Mouse (Mus musculus): Measurements from ENCODE around the gene Fosl1. TPM values are rescaled to one million over a fixed set of nuclear protein-coding genes. Genes with fewer than 3 reads are reported as not detected.

Gene Fosl1
- total RNA-seq, 2 experiments from 2014 or later: not detected

- no peak for DNase-seq (ENCODE audit: low spot score in 2 of 2)
- no peak for TF ChIP-seq CTCF (conservative IDR thresholded peaks at IDR 0.05)
- Histone ChIP-seq H3K27ac (no peak overlapping the region), H3K4me3 (no peak overlapping the region)
Measured at GRCm38 (mm10) chr19:5466916-5467500, 19.7 kb downstream of the Fosl1 start.

- TF ChIP-seq CTCF (conservative IDR thresholded peaks at IDR 0.05): no peak
- no peak within 1 kb of the TSS for H3K4me3 ChIP-seq
- no peak within 1 kb of the TSS for H3K27ac ChIP-seq
- DNase-seq (ENCODE audit: low spot score in 2 of 2): no peak
Measured at GRCm38 (mm10) chr19:5468374-5468773, 21.0 kb downstream of the Fosl1 start, which contains the start of gene Ctsw. TSS of gene Ctsw (minus strand) at chr19:5468507.

GRCm38 (mm10) chr19:5471846-5472245, 24.5 kb downstream of the Fosl1 start:
- TF ChIP-seq CTCF (conservative IDR thresholded peaks at IDR 0.05): no peak
- no peak for DNase-seq (ENCODE audit: low spot score in 2 of 2)
- no peak overlapping the region for H3K27ac ChIP-seq
- H3K4me3 ChIP-seq: no peak overlapping the region

- H3K4me3 ChIP-seq: no peak overlapping the region
- DNase-seq (ENCODE audit: low spot score in 2 of 2): no peak
- peak; percentile 67 for TF ChIP-seq CTCF (conservative IDR thresholded peaks at IDR 0.05)
- no peak overlapping the region for H3K27ac ChIP-seq
Measured at GRCm38 (mm10) chr19:5472857-5473256, 25.5 kb downstream of the Fosl1 start.

- no peak for TF ChIP-seq CTCF (conservative IDR thresholded peaks at IDR 0.05)
- DNase-seq (ENCODE audit: low spot score in 2 of 2): peak; percentile 55 to 60
- H3K27ac ChIP-seq: peak within 1 kb of the TSS; percentile 82
- peak within 1 kb of the TSS; percentile 55 for H3K4me3 ChIP-seq
Measured at GRCm38 (mm10) chr19:5473720-5474119, 26.4 kb downstream of the Fosl1 start, which contains the start of gene Efemp2. TSS of gene Efemp2 (plus strand) at chr19:5473954.

GRCm38 (mm10) chr19:5474281-5475068, 27.1 kb downstream of the Fosl1 start:
- no peak for DNase-seq (ENCODE audit: low spot score in 2 of 2)
- TF ChIP-seq CTCF (conservative IDR thresholded peaks at IDR 0.05): no peak
- Histone ChIP-seq H3K4me3 (peak overlapping the region; percentile 55), H3K27ac (peak overlapping the region; percentile 82)

GRCm38 (mm10) chr19:5475069-5475714, 27.8 kb downstream of the Fosl1 start:
- TF ChIP-seq CTCF (conservative IDR thresholded peaks at IDR 0.05): no peak
- Histone ChIP-seq H3K27ac (peak overlapping the region; percentile 82), H3K4me3 (peak overlapping the region; percentile 55)
- no peak for DNase-seq (ENCODE audit: low spot score in 2 of 2)

GRCm38 (mm10) chr19:5477004-5477667, 29.8 kb downstream of the Fosl1 start:
- H3K27ac ChIP-seq: no peak overlapping the region
- no peak for TF ChIP-seq CTCF (conservative IDR thresholded peaks at IDR 0.05)

GRCm38 (mm10) chr19:5477668-5478300, 30.4 kb downstream of the Fosl1 start:
- Histone ChIP-seq H3K4me3 (no peak overlapping the region), H3K27ac (no peak overlapping the region)
- no peak for DNase-seq (ENCODE audit: low spot score in 2 of 2)
- no peak for TF ChIP-seq CTCF (conservative IDR thresholded peaks at IDR 0.05)

More at GRCm38 (mm10) chr19:5477004-5477667, 29.8 kb downstream of the Fosl1 start:
- H3K4me3 ChIP-seq: no peak overlapping the region
- peak in 1 of 2 experiments; percentile 42 for DNase-seq (ENCODE audit: low spot score in 2 of 2)

- Histone ChIP-seq H3K27ac (no peak overlapping the region), H3K4me3 (no peak overlapping the region)
- no peak for DNase-seq (ENCODE audit: low spot score in 2 of 2)
- no peak for TF ChIP-seq CTCF (conservative IDR thresholded peaks at IDR 0.05)
Measured at GRCm38 (mm10) chr19:5480016-5480415, 32.7 kb downstream of the Fosl1 start.

- no peak for DNase-seq (ENCODE audit: low spot score in 2 of 2)
- Histone ChIP-seq H3K4me3 (no peak overlapping the region), H3K27ac (no peak overlapping the region)
- no peak for TF ChIP-seq CTCF (conservative IDR thresholded peaks at IDR 0.05)
Measured at GRCm38 (mm10) chr19:5481398-5481797, 34.1 kb downstream of the Fosl1 start.

Measured in layer of hippocampus, adult 2 months (tissue).